Mouse (Mus musculus) hindbrain, embryonic 15.5 days (tissue): Measurements from ENCODE around the gene Dclk1. TPM values are rescaled to one million over a fixed set of nuclear protein-coding genes. Genes with fewer than 3 reads are reported as not detected.
A peak's percentile ranks its signal among the peaks of the same experiment; 100 is the strongest.

Experiments used
- ATAC-seq: fragments of 200-750 bp; cut with Nextera tagmentation; 2 replicates; pipeline ENCODE4 v1.8.0; 2017; ENCODE audit warnings: low read depth, moderate number of reproducible peaks, moderate TSS enrichment; ENCODE audit not compliant: low FRiP score
- H3K27ac ChIP-seq: fragments of 300-500 bp; sonication (generic); replicated peaks from 2 replicates; pipeline ENCODE4 v1.5.1; 2015; ENCODE audit warnings: mild to moderate bottlenecking, inconsistent platforms
- H3K27me3 ChIP-seq: fragments of 300-500 bp; sonication (generic); 2 replicates; pipeline ENCODE4 v1.6.1; 2015; ENCODE audit warnings: control low read depth, inconsistent platforms
- H3K36me3 ChIP-seq: fragments of 300-500 bp; sonication (generic); 2 replicates; pipeline ENCODE4 v1.6.1; 2015; ENCODE audit warnings: control low read depth, inconsistent platforms
- H3K4me1 ChIP-seq: fragments of 300-500 bp; sonication (generic); replicated peaks from 2 replicates; pipeline ENCODE4 v1.6.1; 2015; ENCODE audit warnings: control low read depth, inconsistent platforms
- H3K4me2 ChIP-seq: fragments of 300-500 bp; sonication (generic); 2 replicates; pipeline ENCODE4 v1.6.1; 2015; ENCODE audit warnings: moderate library complexity, mild to moderate bottlenecking, inconsistent platforms
- H3K4me3 ChIP-seq: fragments of 300-500 bp; sonication (generic); 2 replicates; pipeline ENCODE4 v1.5.1; 2015; ENCODE audit warnings: mild to moderate bottlenecking, inconsistent platforms
- H3K9ac ChIP-seq: fragments of 300-500 bp; sonication (generic); 2 replicates; pipeline ENCODE4 v1.6.1; 2015; ENCODE audit warnings: inconsistent platforms
- H3K9me3 ChIP-seq: fragments of 300-500 bp; sonication (generic); 2 replicates; pipeline ENCODE4 v1.6.1; 2016; ENCODE audit warnings: control low read depth, inconsistent platforms
- WGBS: fragments of 180-500 bp; shearing (Covaris S2); methylation state at CpG from one replicate; pipeline ENCODE4 v1.1.7; 2015; 5-methylcytosine and 5-hydroxymethylcytosine counted together
- polyA plus RNA-seq: library from polyadenylated mRNA; unstranded; fragments of >200 nt; fragmentation: Nextera tagmentation; extraction: Ambion mirVana; gene quantifications from 2 replicates; pipeline ENCODE4 v1.2.1, GENCODE M21; 2015

Dclk1 gene
- polyA plus RNA-seq, 1 experiment from 2014 or later = 266 TPM

GRCm38 (mm10) chr3:55418845-55419244, 176.7 kb downstream of the Dclk1 start:
- Histone ChIP-seq H3K36me3 (no peaks in the 10 kb centered on the region), H3K9me3 (no peaks in the 10 kb centered on the region), H3K27ac (peak overlapping the region; percentile 49; the same call in 1 of the 2 replicates), H3K4me1 (peaks cover 50% of the 10 kb centered on the region), H3K9ac (no peak overlapping the region), H3K4me2 (no peak overlapping the region), H3K27me3 (no peaks in the 10 kb centered on the region), H3K4me3 (no peak overlapping the region)
- WGBS = 61% methylated on average over 6 of the region's 6 CpGs
- no peak; the same call in 1 of the 2 replicates for ATAC-seq

DNA sequence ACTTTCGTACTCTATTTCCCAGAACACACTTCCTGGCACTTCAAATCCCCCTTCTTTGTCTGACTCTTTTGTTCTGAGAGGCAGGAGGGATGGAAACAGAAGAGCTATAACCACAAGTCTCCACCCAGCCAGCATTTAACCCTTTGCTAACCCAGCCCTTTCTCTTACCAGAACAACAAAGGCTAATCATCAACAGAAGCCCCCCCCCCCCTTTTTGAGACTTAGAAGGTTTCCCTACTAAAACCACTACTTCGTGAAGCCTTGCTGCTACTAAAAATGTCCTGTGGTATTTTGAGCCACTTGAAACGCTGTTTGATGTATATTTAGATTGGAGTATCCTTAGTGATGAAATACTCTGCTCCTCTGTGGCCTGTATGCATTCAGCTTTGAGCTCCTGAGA, 177.2 kb downstream of the Dclk1 start:
- no peak overlapping the region for H3K4me3 ChIP-seq
- H3K36me3 ChIP-seq = no peaks in the 10 kb centered on the region
- no peak for ATAC-seq
- peaks cover 52% of the 10 kb centered on the region for H3K4me1 ChIP-seq
- H3K9me3 ChIP-seq = no peaks in the 10 kb centered on the region
- H3K27me3 ChIP-seq = no peaks in the 10 kb centered on the region
- H3K9ac ChIP-seq = no peak overlapping the region
- H3K27ac ChIP-seq = no peak overlapping the region
- H3K4me2 ChIP-seq = no peak overlapping the region
- WGBS = 21% methylated on average over 3 of the region's 3 CpGs

DNA sequence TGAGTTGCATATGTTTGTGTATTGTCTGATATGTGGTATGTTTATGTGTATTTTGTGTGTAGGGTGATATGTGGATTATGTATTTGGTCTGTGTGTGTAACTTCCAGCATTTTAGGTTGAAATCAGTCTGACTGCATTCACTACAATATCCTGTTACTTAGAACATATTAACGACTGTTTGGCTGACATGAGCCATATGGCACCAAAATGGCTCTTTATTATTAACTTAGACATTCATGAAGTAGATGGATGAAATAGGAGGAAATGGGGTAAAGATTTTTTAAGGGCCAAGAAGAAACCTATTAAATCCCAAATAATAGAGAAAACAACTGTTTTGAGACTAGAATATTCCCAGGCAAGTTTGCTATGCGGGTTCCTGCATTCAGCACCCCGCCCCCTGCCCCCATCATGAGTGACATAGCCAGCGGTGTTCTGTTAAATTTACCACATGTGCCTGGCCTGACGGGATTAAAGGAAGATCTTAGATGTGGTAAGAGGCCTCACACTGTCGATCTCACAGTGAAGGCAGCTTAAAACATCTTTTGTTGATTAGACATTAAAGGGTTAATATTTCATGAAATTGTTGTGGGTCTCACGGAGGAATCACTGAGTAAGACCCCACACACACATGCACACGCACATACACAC, 178.4 kb downstream of the Dclk1 start:
- no peak overlapping the region for H3K4me2 ChIP-seq
- 0 out of 2 replicates have a peak overlapping the region, but pooled peaks have one; percentile 26 for H3K27ac ChIP-seq
- no peaks in the 10 kb centered on the region for H3K27me3 ChIP-seq
- no peaks in the 10 kb centered on the region for H3K36me3 ChIP-seq
- H3K9ac ChIP-seq = no peak overlapping the region
- H3K4me1 ChIP-seq = peaks cover 44% of the 10 kb centered on the region
- no peaks in the 10 kb centered on the region for H3K9me3 ChIP-seq
- no peak for ATAC-seq
- H3K4me3 ChIP-seq = no peak overlapping the region
- 56% methylated on average over 8 of the region's 8 CpGs for WGBS

GRCm38 (mm10) chr3:55423640-55424397, 181.7 kb downstream of the Dclk1 start:
- no peaks in the 10 kb centered on the region for H3K9me3 ChIP-seq
- ATAC-seq = peak; percentile 90
- no peaks in the 10 kb centered on the region for H3K27me3 ChIP-seq
- H3K4me3 ChIP-seq = peak overlapping the region; percentile 18; the same call in 1 of the 2 replicates
- no peak overlapping the region for H3K9ac ChIP-seq
- H3K36me3 ChIP-seq = no peaks in the 10 kb centered on the region
- peak overlapping the region; percentile 83 for H3K27ac ChIP-seq
- H3K4me2 ChIP-seq = peak overlapping the region; percentile 45
- 8% methylated on average over 11 of the region's 11 CpGs for WGBS
- H3K4me1 ChIP-seq = peaks cover 35% of the 10 kb centered on the region

DNA sequence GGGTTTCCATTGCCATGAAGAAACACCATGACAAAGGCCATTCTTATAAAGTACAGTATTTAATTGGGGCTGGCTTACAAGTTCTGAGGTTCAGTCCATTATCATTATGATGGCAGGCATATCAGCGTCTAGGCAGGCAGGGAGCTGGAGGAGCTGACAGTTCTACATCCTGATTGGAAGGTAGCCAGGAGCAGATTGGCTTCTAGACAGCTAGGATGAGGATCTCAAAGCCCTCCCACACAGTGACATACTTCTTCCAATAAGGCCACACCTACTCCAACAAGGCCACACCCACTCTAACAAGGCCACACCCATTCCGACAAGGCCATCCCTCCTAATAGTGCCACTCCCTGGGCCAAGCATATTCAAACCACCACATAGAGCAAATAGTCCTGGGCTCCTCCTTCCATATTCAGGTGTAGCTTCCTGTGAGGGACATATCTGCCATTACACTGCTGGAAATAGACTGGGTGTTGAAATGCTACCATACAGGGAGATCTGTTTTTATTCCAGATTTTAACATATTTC, 187.9 kb downstream of the Dclk1 start:
- H3K4me1 ChIP-seq = peaks cover 14% of the 10 kb centered on the region; the same call in 1 of the 2 replicates
- 75% methylated on average over 2 of the region's 2 CpGs for WGBS

DNA sequence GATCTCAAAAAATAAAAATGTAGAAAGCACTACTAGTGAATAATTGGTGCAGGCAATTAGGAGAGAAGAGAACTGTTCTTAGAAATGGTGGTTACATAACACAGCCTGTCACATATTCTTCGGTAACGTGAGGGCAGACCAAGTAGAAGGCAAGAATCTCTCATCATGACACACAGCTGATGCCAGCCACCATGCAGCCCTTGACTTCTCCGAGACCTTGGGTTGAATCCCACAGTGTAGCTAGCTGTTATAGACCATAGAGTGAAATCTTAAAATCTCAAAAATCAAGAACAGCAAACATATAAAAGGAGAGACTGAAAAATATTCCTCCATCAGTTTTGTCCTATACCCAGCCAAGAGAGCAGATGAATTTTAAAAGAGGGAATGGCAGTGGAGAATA, 189.1 kb downstream of the Dclk1 start:
- Histone ChIP-seq H3K4me3 (no peak overlapping the region), H3K9me3 (no peaks in the 10 kb centered on the region), H3K9ac (no peak overlapping the region), H3K36me3 (no peaks in the 10 kb centered on the region), H3K27ac (0 out of 2 replicates have a peak overlapping the region, but pooled peaks have one; percentile 21), H3K27me3 (no peaks in the 10 kb centered on the region), H3K4me1 (peaks cover 14% of the 10 kb centered on the region; the same call in 1 of the 2 replicates), H3K4me2 (no peak overlapping the region)
- no peak for ATAC-seq
- WGBS = 82% methylated on average over 3 of the region's 3 CpGs

More for the DNA sequence above, 187.9 kb downstream of the Dclk1 start:
- Histone ChIP-seq H3K9ac (no peak overlapping the region), H3K4me3 (no peak overlapping the region), H3K27me3 (no peaks in the 10 kb centered on the region), H3K27ac (0 out of 2 replicates have a peak overlapping the region, but pooled peaks have one; percentile 31), H3K9me3 (no peaks in the 10 kb centered on the region), H3K4me2 (no peak overlapping the region), H3K36me3 (no peaks in the 10 kb centered on the region)
- ATAC-seq = peak; percentile 36; the same call in 1 of the 2 replicates

DNA sequence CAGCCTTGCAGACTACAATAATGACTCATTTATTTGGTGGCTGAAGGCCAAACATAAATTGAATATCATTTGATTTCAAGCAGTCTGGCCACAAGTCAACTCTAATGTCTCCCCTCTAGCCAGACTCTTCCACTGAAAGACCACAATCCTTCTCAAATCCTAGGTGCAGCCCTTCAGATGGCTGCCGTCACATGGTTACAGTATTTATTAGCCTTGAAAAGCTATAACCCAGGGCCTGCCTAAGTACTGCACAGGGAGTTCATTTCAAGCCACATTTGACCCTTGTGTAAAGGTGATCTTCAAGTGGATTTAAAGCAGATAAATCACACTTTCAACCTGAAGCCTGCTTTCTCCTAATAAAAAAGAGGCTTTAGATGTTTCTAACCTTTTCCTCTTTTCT, 192.1 kb downstream of the Dclk1 start:
- peak overlapping the region; percentile 29; the same call in 1 of the 2 replicates for H3K27ac ChIP-seq
- H3K4me1 ChIP-seq = peaks cover 16% of the 10 kb centered on the region; the same call in 1 of the 2 replicates
- H3K4me2 ChIP-seq = no peak overlapping the region
- H3K9ac ChIP-seq = no peak overlapping the region
- ATAC-seq = no peak
- H3K27me3 ChIP-seq = no peaks in the 10 kb centered on the region
- no peaks in the 10 kb centered on the region for H3K9me3 ChIP-seq
- H3K36me3 ChIP-seq = no peaks in the 10 kb centered on the region
- 48% methylated on average over 1 of the region's 1 CpGs for WGBS
- H3K4me3 ChIP-seq = no peak overlapping the region

DNA sequence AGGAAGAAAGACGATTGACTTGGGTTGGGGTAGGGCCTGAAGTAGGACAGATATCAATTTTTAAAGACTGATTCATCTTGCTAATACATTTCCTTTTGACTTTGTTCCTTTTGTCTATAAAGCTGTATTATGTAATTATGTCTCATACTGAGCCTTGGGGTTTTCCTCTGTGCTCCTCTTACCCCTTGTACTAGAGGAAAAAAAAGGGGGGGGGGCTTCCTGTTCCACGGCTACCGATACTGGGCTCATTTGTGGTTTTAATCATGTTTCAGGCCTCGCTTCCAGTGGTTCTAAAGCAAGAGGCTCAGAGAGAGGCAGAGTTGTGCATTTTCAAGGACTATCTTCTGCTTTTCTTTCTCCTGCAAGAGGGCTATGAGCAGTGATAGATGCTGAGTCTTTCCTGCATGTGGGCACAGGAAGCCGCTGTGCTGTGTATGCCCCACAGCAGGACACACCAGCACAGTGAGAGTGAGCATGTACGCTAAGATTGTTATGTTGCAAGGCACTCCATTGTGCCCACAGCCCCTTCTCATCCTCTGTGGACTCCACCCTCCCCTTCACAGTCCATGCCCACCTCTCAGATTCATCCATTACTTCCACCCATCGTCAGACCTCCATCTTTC, 196.8 kb downstream of the Dclk1 start:
- Histone ChIP-seq H3K4me2 (no peak overlapping the region), H3K9ac (no peak overlapping the region), H3K9me3 (no peaks in the 10 kb centered on the region), H3K4me1 (peaks cover 27% of the 10 kb centered on the region), H3K36me3 (no peaks in the 10 kb centered on the region), H3K27me3 (no peaks in the 10 kb centered on the region), H3K4me3 (no peak overlapping the region), H3K27ac (0 out of 2 replicates have a peak overlapping the region, but pooled peaks have one; percentile 69)
- ATAC-seq = no peak
- WGBS = 72% methylated on average over 7 of the region's 7 CpGs

DNA sequence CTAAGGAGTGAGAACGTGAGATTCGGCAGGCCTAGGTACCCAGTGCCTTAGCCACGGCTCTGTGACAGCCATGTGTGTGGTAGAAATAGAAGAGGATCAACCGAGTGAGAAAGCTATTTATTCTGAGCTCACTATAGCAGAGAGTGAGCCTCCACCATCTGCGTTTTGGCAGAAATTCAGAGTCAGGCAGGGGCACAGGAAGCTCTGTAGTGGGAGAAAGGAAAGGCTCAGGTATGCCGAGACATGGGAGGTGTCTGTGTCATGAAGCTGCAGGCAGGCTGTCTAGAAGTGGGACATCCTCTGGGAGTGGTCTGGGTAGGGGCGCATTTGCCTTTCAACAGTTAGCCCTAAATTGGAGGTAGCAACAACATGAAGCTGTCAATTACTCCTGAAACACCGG, 198.2 kb downstream of the Dclk1 start:
- peaks cover 19% of the 10 kb centered on the region for H3K4me1 ChIP-seq
- H3K36me3 ChIP-seq = no peaks in the 10 kb centered on the region
- peak overlapping the region; percentile 69 for H3K27ac ChIP-seq
- H3K4me3 ChIP-seq = no peak overlapping the region
- H3K27me3 ChIP-seq = no peaks in the 10 kb centered on the region
- 0 out of 2 replicates have a peak, but pooled peaks have one; percentile 16 for ATAC-seq
- H3K9ac ChIP-seq = no peak overlapping the region
- H3K9me3 ChIP-seq = no peaks in the 10 kb centered on the region
- 59% methylated on average over 8 of the region's 8 CpGs for WGBS
- H3K4me2 ChIP-seq = no peak overlapping the region

- H3K4me1 ChIP-seq = peaks cover 21% of the 10 kb centered on the region
- no peaks in the 10 kb centered on the region for H3K27me3 ChIP-seq
- no peak overlapping the region for H3K27ac ChIP-seq
- no peak overlapping the region for H3K4me2 ChIP-seq
- WGBS = 74% methylated on average over 11 of the region's 11 CpGs
- ATAC-seq = no peak
- H3K9me3 ChIP-seq = no peaks in the 10 kb centered on the region
- no peak overlapping the region for H3K9ac ChIP-seq
- H3K4me3 ChIP-seq = no peak overlapping the region
- H3K36me3 ChIP-seq = no peaks in the 10 kb centered on the region
Measured at GRCm38 (mm10) chr3:55442012-55442645, 200.0 kb downstream of the Dclk1 start.

GRCm38 (mm10) chr3:55443271-55443670, 201.1 kb downstream of the Dclk1 start:
- ATAC-seq = no peak
- H3K4me2 ChIP-seq = no peak overlapping the region
- whole genome bisulfite sequencing = 86% methylated on average over 8 of the region's 8 CpGs
- H3K4me1 ChIP-seq = peaks cover 26% of the 10 kb centered on the region
- no peak overlapping the region for H3K4me3 ChIP-seq
- H3K9me3 ChIP-seq = no peaks in the 10 kb centered on the region
- H3K36me3 ChIP-seq = no peaks in the 10 kb centered on the region
- no peak overlapping the region for H3K9ac ChIP-seq
- H3K27ac ChIP-seq = no peak overlapping the region
- no peaks in the 10 kb centered on the region for H3K27me3 ChIP-seq
